Mouse (Mus musculus) heart, embryonic 12.5 days (tissue): ENCODE measurements around the gene Tmbim7. TPM values are rescaled to one million over a fixed set of nuclear protein-coding genes. Genes with fewer than 3 reads are reported as not detected.
"Not testable (repeated sequence)": the region's sequence is repeated elsewhere in the genome, so short reads cannot be mapped to it uniquely, and the experiment has no call there.

Experiments
- ATAC-seq: fragments of 200-750 bp; cut with Nextera tagmentation; 2 replicates; pipeline ENCODE4 v1.8.0; 2017; ENCODE audit warnings: moderate TSS enrichment, moderate library complexity; ENCODE audit not compliant: insufficient number of reproducible peaks, low FRiP score
- H3K27ac ChIP-seq: fragments of 300-500 bp; sonication (generic); 2 replicates; pipeline ENCODE4 v1.5.1; 2016; ENCODE audit warnings: mild to moderate bottlenecking, moderate library complexity; ENCODE audit not compliant: poor library complexity, severe bottlenecking
- H3K27me3 ChIP-seq: fragments of 300-500 bp; sonication (generic); replicated peaks from 2 replicates; pipeline ENCODE4 v1.6.1; 2016; ENCODE audit warnings: mild to moderate bottlenecking, moderate library complexity
- H3K36me3 ChIP-seq: fragments of 300-500 bp; sonication (generic); 2 replicates; pipeline ENCODE4 v1.6.1; 2016; ENCODE audit warnings: mild to moderate bottlenecking, moderate library complexity
- H3K4me1 ChIP-seq: fragments of 300-500 bp; sonication (generic); replicated peaks from 2 replicates; pipeline ENCODE4 v1.6.1; 2016; ENCODE audit warnings: mild to moderate bottlenecking
- H3K4me2 ChIP-seq: fragments of 300-500 bp; sonication (generic); 2 replicates; pipeline ENCODE4 v1.6.1; 2016; ENCODE audit warnings: mild to moderate bottlenecking, moderate library complexity
- H3K4me3 ChIP-seq: fragments of 300-500 bp; sonication (generic); 2 replicates; pipeline ENCODE4 v1.5.1; 2016; ENCODE audit warnings: mild to moderate bottlenecking
- H3K9ac ChIP-seq: fragments of 300-500 bp; sonication (generic); 2 replicates; pipeline ENCODE4 v1.6.1; 2016; ENCODE audit warnings: mild to moderate bottlenecking, moderate library complexity
- H3K9me3 ChIP-seq: fragments of 300-500 bp; sonication (generic); replicated peaks from 2 replicates; pipeline ENCODE4 v1.6.1; 2016; ENCODE audit warnings: mild to moderate bottlenecking, moderate library complexity
- WGBS: fragments of 180-500 bp; shearing (Covaris S2); methylation state at CpG from one replicate; pipeline ENCODE4 v1.1.7; 2016; 5-methylcytosine and 5-hydroxymethylcytosine counted together
- polyA plus RNA-seq: library from polyadenylated mRNA; unstranded; fragments of >200 nt; fragmentation: Nextera tagmentation; extraction: Ambion mirVana; gene quantifications from 2 replicates; pipeline ENCODE4 v1.2.1, GENCODE M21; 2016

Gene Tmbim7
- not detected in 2 replicates for polyA plus RNA-seq

DNA sequence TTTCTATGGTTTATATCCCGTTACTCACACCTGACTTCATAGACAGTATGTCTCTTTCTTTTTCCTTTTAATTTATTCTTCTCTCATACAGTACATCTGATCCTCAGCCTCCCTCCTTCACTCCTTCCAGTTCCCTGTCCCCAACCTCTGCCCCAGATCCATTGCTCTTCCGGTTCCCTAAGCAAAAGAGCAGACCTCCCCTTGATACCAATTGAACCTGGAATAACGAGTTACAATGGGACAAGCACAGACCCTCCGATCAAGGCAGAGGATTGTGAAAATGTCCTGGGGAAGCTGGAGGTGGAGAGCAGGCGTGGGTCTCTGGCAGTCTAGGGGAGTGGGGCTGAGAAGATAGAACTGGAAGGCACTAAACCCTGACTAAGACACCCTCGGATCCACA, at the start of gene Tmbim7:
Gene Tmbim7 (plus strand): TSS at position 301 of the 400 bp plus-strand sequence.
- Histone ChIP-seq H3K4me1 (0 out of 2 replicates have a peak, but pooled peaks cover 3% of the 10 kb centered on the region), H3K9me3 (no peaks in the 10 kb centered on the region), H3K27me3 (no peaks in the 10 kb centered on the region), H3K36me3 (no peaks in the 10 kb centered on the region), H3K9ac (no peak within 1 kb of the TSS), H3K4me3 (no peak within 1 kb of the TSS), H3K27ac (no peak within 1 kb of the TSS), H3K4me2 (no peak within 1 kb of the TSS)
- no peak for ATAC-seq
- WGBS = 76% methylated on average over 6 of the region's 6 CpGs

GRCm38 (mm10) chr5:3607114-3607513, 43.9 kb upstream of the Tmbim7 start:
- Histone ChIP-seq H3K4me2 (no peak overlapping the region), H3K9ac (no peak overlapping the region), H3K27ac (no peak overlapping the region), H3K4me1 (no peaks in the 10 kb centered on the region), H3K4me3 (no peak overlapping the region), H3K36me3 (peaks cover 48% of the 10 kb centered on the region), H3K9me3 (no peaks in the 10 kb centered on the region), H3K27me3 (no peaks in the 10 kb centered on the region)
- 91% methylated on average over 9 of the region's 9 CpGs for WGBS
- no peak for ATAC-seq

GRCm38 (mm10) chr5:3609241-3609640, 41.7 kb upstream of the Tmbim7 start:
- no peak overlapping the region for H3K27ac ChIP-seq
- H3K36me3 ChIP-seq = peaks cover 53% of the 10 kb centered on the region
- H3K4me1 ChIP-seq = no peaks in the 10 kb centered on the region
- 91% methylated on average over 7 of the region's 7 CpGs for WGBS
- H3K9ac ChIP-seq = no peak overlapping the region
- no peaks in the 10 kb centered on the region for H3K27me3 ChIP-seq
- H3K4me2 ChIP-seq = no peak overlapping the region
- no peak for ATAC-seq
- no peak overlapping the region for H3K4me3 ChIP-seq
- no peaks in the 10 kb centered on the region for H3K9me3 ChIP-seq

DNA sequence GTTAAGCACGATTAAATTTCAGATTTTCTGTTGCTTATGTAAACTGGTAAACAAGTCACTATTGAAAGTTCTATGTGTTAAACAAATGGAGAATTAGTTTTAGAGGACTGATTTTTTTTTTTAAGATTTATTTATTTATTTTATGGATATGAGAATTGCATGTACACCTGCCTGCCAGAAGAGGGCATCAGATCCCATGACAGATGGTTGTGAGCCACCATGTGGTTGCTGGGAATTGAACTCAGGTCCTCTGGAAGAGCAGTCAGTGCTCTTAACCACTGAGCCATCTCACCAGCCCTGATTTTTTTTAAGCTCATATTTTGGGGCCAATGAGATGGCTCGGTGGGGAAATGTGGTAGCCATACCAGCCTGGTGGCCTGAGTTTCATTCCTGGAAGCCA, 39.1 kb upstream of the Tmbim7 start:
- not testable (repeated sequence) for H3K4me1 ChIP-seq, H3K4me3 ChIP-seq, H3K27me3 ChIP-seq, H3K27ac ChIP-seq, ATAC-seq, H3K9ac ChIP-seq, H3K4me2 ChIP-seq, H3K9me3 ChIP-seq
- WGBS = 88% methylated on average over 2 of the region's 2 CpGs
- H3K36me3 ChIP-seq = peaks cover 52% of the 10 kb centered on the region

- no peak for ATAC-seq
Observed at GRCm38 (mm10) chr5:3620486-3620885, 30.5 kb upstream of the Tmbim7 start.

GRCm38 (mm10) chr5:3630055-3630454, 20.9 kb upstream of the Tmbim7 start:
- no peak overlapping the region for H3K27ac ChIP-seq
- no peak overlapping the region for H3K9ac ChIP-seq
- no peak overlapping the region for H3K4me3 ChIP-seq
- no peaks in the 10 kb centered on the region for H3K9me3 ChIP-seq
- H3K36me3 ChIP-seq = peaks cover 47% of the 10 kb centered on the region
- WGBS = 86% methylated on average over 5 of the region's 5 CpGs
- H3K27me3 ChIP-seq = no peaks in the 10 kb centered on the region
- ATAC-seq = no peak
- no peak overlapping the region for H3K4me2 ChIP-seq
- 0 out of 2 replicates have a peak, but pooled peaks cover 5% of the 10 kb centered on the region for H3K4me1 ChIP-seq

More at GRCm38 (mm10) chr5:3620486-3620885, 30.5 kb upstream of the Tmbim7 start:
- Histone ChIP-seq H3K27me3 (no peaks in the 10 kb centered on the region), H3K4me2 (no peak overlapping the region), H3K9ac (no peak overlapping the region), H3K9me3 (0 out of 2 replicates have a peak, but pooled peaks cover 2% of the 10 kb centered on the region), H3K36me3 (peaks cover 50% of the 10 kb centered on the region), H3K4me3 (no peak overlapping the region), H3K27ac (no peak overlapping the region), H3K4me1 (no peaks in the 10 kb centered on the region)
- 85% methylated on average over 7 of the region's 7 CpGs for WGBS

DNA sequence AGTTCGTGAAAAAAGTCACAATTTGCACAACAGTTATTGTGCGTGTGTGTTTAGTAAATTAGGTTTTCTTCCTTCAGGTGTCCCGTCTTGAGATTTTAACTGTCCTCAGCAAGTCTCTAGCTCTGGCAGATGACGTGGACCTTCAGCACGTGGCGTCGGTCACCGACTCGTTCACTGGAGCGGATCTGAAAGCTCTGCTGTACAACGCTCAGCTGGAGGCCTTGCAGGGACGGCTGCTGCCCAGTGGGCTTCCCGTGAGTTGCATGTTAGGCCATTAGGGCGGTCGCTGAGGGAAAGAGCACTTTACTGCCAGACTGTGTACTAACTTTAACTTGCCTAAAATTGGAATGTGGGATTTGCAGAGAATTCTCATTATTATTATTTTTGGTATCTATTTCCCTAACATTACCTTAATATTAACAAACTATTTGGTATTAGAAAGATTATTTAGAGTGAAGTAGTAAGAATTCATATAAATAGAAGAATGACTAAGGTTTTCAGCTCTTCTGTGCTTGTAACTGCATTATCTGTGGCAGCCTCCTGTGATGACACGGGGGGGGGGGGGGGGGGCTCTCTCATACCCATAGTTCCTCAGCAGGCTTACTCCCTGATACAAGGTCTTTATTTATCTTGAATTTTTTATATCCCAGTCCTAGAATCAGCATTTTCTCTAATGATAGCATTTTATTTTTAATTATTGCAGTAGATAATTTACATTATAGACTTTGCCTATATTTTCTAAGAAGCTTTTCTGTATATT, 19.3 kb upstream of the Tmbim7 start:
- H3K4me3 ChIP-seq = no peak overlapping the region
- H3K9ac ChIP-seq = no peak overlapping the region
- peaks cover 40% of the 10 kb centered on the region for H3K36me3 ChIP-seq
- no peak for ATAC-seq
- H3K4me1 ChIP-seq = 0 out of 2 replicates have a peak, but pooled peaks cover 5% of the 10 kb centered on the region
- 63% methylated on average over 16 of the region's 16 CpGs for WGBS
- no peaks in the 10 kb centered on the region for H3K27me3 ChIP-seq
- no peaks in the 10 kb centered on the region for H3K9me3 ChIP-seq
- H3K27ac ChIP-seq = no peak overlapping the region
- no peak overlapping the region for H3K4me2 ChIP-seq

DNA sequence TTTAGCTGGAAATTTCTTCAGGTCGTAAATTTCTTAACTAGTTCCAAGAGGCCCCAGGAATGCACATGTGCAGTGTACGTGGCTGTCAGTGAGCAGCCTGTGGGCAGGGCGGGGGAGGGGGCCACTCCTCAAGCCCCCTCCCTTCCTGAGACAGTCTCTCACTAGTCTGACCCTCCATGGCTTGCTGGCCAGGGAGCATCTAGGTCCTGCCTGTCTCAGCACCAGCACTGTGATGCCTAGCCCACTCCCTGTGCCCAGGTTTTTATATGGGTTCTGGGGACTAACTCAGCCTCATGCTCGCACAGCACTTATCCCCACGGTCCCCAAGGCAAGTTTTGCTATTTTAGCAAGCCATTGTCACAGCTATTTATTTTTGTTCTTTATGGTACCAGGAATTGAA, 18.7 kb upstream of the Tmbim7 start:
- Histone ChIP-seq H3K9ac (no peak overlapping the region), H3K4me1 (0 out of 2 replicates have a peak, but pooled peaks cover 5% of the 10 kb centered on the region), H3K27me3 (no peaks in the 10 kb centered on the region), H3K9me3 (no peaks in the 10 kb centered on the region), H3K27ac (no peak overlapping the region), H3K4me2 (no peak overlapping the region), H3K36me3 (peaks cover 36% of the 10 kb centered on the region), H3K4me3 (no peak overlapping the region)
- ATAC-seq = 0 out of 2 replicates have a peak, but pooled peaks have one; percentile 9
- WGBS = 61% methylated on average over 5 of the region's 5 CpGs

GRCm38 (mm10) chr5:3633315-3633714, 17.7 kb upstream of the Tmbim7 start:
- no peaks in the 10 kb centered on the region for H3K9me3 ChIP-seq
- H3K4me2 ChIP-seq = no peak overlapping the region
- 93% methylated on average over 13 of the region's 13 CpGs for WGBS
- no peaks in the 10 kb centered on the region for H3K27me3 ChIP-seq
- H3K4me1 ChIP-seq = 0 out of 2 replicates have a peak, but pooled peaks cover 5% of the 10 kb centered on the region
- H3K4me3 ChIP-seq = no peak overlapping the region
- peaks cover 39% of the 10 kb centered on the region for H3K36me3 ChIP-seq
- no peak overlapping the region for H3K27ac ChIP-seq
- no peak for ATAC-seq
- H3K9ac ChIP-seq = no peak overlapping the region

DNA sequence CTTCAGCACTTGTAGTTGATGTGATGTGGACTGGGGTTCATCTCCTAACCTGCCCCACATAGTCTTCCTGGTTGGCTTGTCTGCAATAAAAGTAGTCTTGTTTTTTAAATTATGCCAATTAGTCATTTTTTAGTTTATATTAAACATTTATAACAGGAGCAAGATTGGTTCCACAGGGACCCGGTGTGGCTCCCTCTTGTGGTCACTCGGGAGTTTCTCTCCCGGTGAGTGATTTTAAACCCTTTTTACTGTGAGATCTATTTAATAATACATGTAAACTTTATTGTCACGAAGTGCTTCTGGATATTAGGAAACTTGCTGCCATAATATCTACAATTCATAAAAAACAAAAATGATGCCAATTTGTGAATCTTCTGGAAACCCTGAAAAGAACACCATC, 17.0 kb upstream of the Tmbim7 start:
- H3K4me2 ChIP-seq = no peak overlapping the region
- H3K36me3 ChIP-seq = peaks cover 38% of the 10 kb centered on the region
- no peak overlapping the region for H3K9ac ChIP-seq
- no peak overlapping the region for H3K4me3 ChIP-seq
- ATAC-seq = no peak
- H3K27me3 ChIP-seq = no peaks in the 10 kb centered on the region
- H3K4me1 ChIP-seq = 0 out of 2 replicates have a peak, but pooled peaks cover 5% of the 10 kb centered on the region
- H3K9me3 ChIP-seq = no peaks in the 10 kb centered on the region
- H3K27ac ChIP-seq = no peak overlapping the region
- 70% methylated on average over 4 of the region's 4 CpGs for WGBS

DNA sequence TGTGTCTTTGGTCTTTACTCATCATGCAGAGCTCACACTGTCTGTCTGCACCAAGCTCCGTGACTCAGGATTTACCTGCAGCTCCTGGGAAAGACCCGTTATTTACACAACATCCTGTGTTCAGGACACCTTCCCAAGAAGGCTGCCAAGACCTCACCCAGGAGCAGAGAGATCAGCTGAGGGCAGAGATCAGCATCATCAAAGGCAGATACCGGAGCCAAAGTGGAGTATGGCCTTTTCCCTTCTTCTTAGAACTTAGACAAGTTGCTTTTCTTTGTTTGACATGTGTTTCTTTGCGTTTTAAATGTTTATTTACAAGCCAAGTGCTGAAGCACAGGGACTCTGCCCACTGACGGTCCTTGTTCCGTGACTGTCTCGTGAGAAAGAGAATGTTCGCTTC, 15.7 kb upstream of the Tmbim7 start:
- no peak overlapping the region for H3K9ac ChIP-seq
- H3K4me2 ChIP-seq = no peak overlapping the region
- H3K4me3 ChIP-seq = no peak overlapping the region
- peaks cover 36% of the 10 kb centered on the region for H3K36me3 ChIP-seq
- H3K27me3 ChIP-seq = no peaks in the 10 kb centered on the region
- no peaks in the 10 kb centered on the region for H3K9me3 ChIP-seq
- H3K4me1 ChIP-seq = 0 out of 2 replicates have a peak, but pooled peaks cover 5% of the 10 kb centered on the region
- no peak overlapping the region for H3K27ac ChIP-seq
- ATAC-seq = no peak
- WGBS = 72% methylated on average over 8 of the region's 8 CpGs
